Mouse (Mus musculus): ENCODE results near the gene Gm28048.

- TF ChIP-seq CTCF (IDR thresholded peaks at IDR 0.05; ENCODE audit: low read depth): no peak
- TF ChIP-seq EP300 (optimal IDR thresholded peaks at IDR 0.05): no peak
Observed at GRCm38 (mm10) chr11:22885350-22885749, 96.5 kb downstream of the Gm28048 start.
